Mouse (Mus musculus) hindbrain, embryonic 12.5 days (tissue): ENCODE results near the gene G3bp1. TPM values are rescaled to one million over a fixed set of nuclear protein-coding genes. Genes with fewer than 3 reads are reported as not detected.

Source experiments
- ATAC-seq: fragments of 200-750 bp; cut with Nextera tagmentation; 2 replicates; pipeline ENCODE4 v1.8.0; 2017; ENCODE audit warnings: moderate TSS enrichment; ENCODE audit not compliant: low FRiP score
- H3K27ac ChIP-seq: fragments of 300-500 bp; sonication (generic); 2 replicates; pipeline ENCODE4 v1.5.1; 2016; ENCODE audit warnings: mild to moderate bottlenecking
- H3K27me3 ChIP-seq: fragments of 300-500 bp; sonication (generic); 2 replicates; pipeline ENCODE4 v1.6.1; 2016; ENCODE audit warnings: mild to moderate bottlenecking
- H3K36me3 ChIP-seq: fragments of 300-500 bp; sonication (generic); 2 replicates; pipeline ENCODE4 v1.6.1; 2016; ENCODE audit warnings: mild to moderate bottlenecking
- H3K4me1 ChIP-seq: fragments of 300-500 bp; sonication (generic); 2 replicates; pipeline ENCODE4 v1.6.1; 2016
- H3K4me2 ChIP-seq: fragments of 300-500 bp; sonication (generic); replicated peaks from 2 replicates; pipeline ENCODE4 v1.6.1; 2016; ENCODE audit warnings: mild to moderate bottlenecking
- H3K4me3 ChIP-seq: fragments of 300-500 bp; sonication (generic); 2 replicates; pipeline ENCODE4 v1.5.1; 2016; ENCODE audit warnings: mild to moderate bottlenecking
- H3K9ac ChIP-seq: fragments of 300-500 bp; sonication (generic); 2 replicates; pipeline ENCODE4 v1.6.1; 2016; ENCODE audit warnings: mild to moderate bottlenecking, moderate library complexity
- H3K9me3 ChIP-seq: fragments of 300-500 bp; sonication (generic); replicated peaks from 2 replicates; pipeline ENCODE4 v1.6.1; 2016; ENCODE audit warnings: mild to moderate bottlenecking
- WGBS: fragments of 180-500 bp; shearing (Covaris S2); methylation state at CpG from one replicate; pipeline ENCODE4 v1.1.7; 2016; 5-methylcytosine and 5-hydroxymethylcytosine counted together
- polyA plus RNA-seq: library from polyadenylated mRNA; unstranded; fragments of >200 nt; fragmentation: Nextera tagmentation; extraction: Ambion mirVana; gene quantifications from 2 replicates; pipeline ENCODE4 v1.2.1, GENCODE M21; 2016

G3bp1 gene
- polyA plus RNA-seq, 1 experiment from 2014 or later, result 184 TPM

DNA sequence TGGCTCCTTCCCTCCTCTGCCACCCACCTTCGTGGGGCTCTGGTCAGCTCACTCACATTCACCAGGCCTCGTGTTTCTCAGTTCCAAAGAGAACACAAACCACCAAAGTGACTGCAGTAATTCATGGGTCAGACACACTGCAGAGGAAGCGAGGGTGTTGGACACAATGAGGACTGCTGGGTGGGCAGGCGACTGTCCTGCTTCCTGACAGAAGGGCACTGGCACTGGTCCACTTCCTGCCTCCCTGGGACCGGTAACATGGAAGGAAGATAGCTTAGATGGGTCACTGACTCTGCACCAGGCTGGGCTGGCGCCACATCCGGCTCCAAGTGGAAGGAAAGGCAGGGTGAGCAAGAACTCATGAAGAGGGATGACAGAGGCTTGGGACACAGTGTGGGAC is 20.0 kb upstream of the G3bp1 start:
- Histone ChIP-seq H3K4me3 (no peak overlapping the region), H3K4me1 (no peaks in the 10 kb centered on the region), H3K4me2 (no peak overlapping the region), H3K9me3 (no peaks in the 10 kb centered on the region), H3K27ac (no peak overlapping the region), H3K27me3 (no peaks in the 10 kb centered on the region), H3K9ac (no peak overlapping the region), H3K36me3 (peaks cover 29% of the 10 kb centered on the region)
- no peak for ATAC-seq
- 84% methylated on average over 7 of the region's 7 CpGs for WGBS

DNA sequence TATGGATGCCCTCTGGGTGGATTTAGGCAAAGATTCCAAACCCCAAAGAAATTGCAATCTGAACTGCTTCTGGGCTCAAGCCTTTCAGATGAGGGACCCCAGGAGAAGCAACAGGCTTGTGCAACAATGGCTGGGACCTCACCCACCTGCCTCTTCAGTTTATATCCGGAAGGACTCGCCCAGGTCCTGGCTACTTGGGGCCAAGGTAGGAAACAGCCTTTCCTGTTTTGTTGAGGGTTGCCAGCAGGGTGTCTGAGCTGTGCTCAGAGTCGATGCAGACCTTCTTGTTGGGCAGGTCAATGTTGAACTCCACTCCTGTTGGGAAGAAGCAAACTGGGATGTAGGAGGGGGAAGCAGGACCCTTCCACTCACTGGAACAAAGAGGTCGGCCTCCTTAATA is 19.2 kb upstream of the G3bp1 start:
- Histone ChIP-seq H3K4me3 (no peak overlapping the region), H3K9ac (no peak overlapping the region), H3K27ac (no peak overlapping the region), H3K27me3 (no peaks in the 10 kb centered on the region), H3K4me2 (no peak overlapping the region), H3K9me3 (no peaks in the 10 kb centered on the region), H3K4me1 (no peaks in the 10 kb centered on the region), H3K36me3 (peaks cover 29% of the 10 kb centered on the region)
- 72% methylated on average over 4 of the region's 4 CpGs for WGBS
- ATAC-seq, result no peak

DNA sequence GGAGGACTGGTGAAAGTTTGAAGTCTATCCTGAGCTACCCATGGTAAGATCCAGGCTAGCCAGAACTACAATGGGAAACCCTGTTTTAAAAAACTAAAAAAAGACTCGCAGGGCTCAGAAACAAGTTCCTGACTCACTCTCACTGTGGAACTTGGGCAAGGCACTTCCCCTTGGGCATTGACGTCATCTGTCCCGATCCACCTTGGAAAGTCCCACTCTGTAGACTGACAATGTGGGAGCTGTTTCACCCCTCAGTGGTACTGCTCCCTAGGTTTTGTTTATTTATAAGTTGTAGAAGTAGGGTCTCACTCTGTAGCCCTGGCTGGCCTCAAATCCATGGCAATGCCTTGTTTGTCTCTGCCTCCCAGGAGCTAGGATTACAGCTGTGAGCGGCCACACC is 15.8 kb upstream of the G3bp1 start:
- peaks cover 28% of the 10 kb centered on the region; the same call in 1 of the 2 replicates for H3K36me3 ChIP-seq

DNA sequence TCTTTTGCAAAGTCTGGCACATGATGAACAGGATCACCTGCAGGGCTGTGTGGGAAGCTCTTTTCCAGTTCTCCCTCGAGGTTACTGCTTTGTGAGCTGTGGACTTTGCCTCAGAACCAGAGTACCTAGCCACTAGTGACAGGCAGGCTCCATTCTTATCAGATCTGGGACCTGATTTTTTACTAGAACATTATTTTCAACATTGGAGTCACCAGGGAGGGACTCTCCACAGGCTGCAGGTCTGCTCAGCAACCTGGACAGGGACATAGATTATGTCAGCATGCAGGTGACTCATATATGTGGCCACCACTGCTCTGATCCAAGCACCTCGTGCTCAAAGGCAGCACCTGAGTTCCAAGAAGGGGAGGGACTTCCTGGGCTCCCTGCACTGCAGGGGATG is 14.3 kb upstream of the G3bp1 start:
- WGBS, result 87% methylated on average over 2 of the region's 2 CpGs
- H3K9ac ChIP-seq, result no peak overlapping the region
- peaks cover 13% of the 10 kb centered on the region; the same call in 1 of the 2 replicates for H3K36me3 ChIP-seq

More for the DNA sequence above, 15.8 kb upstream of the G3bp1 start:
- 96% methylated on average over 4 of the region's 4 CpGs for WGBS
- Histone ChIP-seq H3K4me1 (no peaks in the 10 kb centered on the region; the same call in 1 of the 2 replicates), H3K4me3 (no peak overlapping the region), H3K4me2 (no peak overlapping the region), H3K27me3 (no peaks in the 10 kb centered on the region), H3K9me3 (no peaks in the 10 kb centered on the region), H3K27ac (no peak overlapping the region), H3K9ac (no peak overlapping the region)
- no peak for ATAC-seq

DNA sequence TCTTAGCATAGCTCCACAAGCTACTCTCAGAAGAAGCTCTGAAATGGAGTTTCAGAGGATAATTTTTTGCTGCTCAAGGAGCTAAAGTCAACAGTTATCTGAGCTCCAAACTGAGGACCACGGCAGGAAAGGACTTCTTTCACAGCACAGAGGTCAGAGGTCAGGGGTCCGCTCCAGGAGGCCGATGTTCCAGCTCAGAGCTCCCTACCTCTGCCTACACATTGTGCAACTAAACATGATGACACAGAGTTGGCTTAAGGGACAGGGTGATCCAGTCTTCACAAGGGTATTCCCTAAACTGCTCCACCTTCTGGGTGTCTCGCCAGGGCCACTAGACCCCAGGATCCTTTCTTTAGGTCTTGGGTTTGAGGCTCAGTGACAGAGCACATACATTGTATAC is 11.0 kb upstream of the G3bp1 start:
- no peak for ATAC-seq
- 46% methylated on average over 4 of the region's 4 CpGs for WGBS

More for the DNA sequence above, 14.3 kb upstream of the G3bp1 start:
- H3K4me3 ChIP-seq, result no peak overlapping the region
- H3K4me1 ChIP-seq, result peaks cover 7% of the 10 kb centered on the region
- H3K4me2 ChIP-seq, result no peak overlapping the region
- H3K27me3 ChIP-seq, result no peaks in the 10 kb centered on the region
- ATAC-seq, result no peak
- no peak overlapping the region for H3K27ac ChIP-seq
- no peaks in the 10 kb centered on the region for H3K9me3 ChIP-seq

DNA sequence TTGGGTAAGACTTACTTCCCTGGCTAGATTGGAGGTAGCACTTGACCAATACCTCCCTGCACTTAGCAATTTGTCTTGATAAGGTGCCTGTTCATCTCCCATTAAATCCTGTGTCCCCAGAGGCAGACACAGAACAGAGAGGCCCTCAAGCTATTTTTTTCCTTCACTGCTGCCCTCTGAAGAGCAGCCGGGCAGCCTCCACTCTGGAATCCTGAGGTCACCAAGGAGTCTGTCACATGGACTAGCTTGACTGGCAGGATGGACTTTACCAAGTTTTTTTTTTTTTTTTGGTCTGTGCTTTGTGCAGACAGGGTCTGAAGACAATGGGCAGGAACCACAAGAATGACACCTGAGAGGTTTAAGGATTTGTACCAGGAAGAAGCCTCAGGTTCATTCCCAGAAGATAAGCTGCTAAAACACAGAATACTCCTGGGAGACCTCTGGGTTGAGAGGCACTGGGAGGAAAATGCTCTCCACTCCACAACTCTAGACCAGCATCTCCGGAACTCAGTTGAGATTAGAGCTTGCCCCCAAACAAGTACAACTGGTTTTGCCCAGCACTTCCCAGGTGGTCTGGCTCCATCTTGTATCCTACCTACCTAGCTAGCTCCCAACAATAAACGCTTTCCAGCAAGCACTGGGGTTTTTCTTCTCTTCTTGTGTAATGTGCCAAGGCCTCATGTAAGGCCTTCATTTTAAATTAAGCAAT is 9.5 kb upstream of the G3bp1 start:
- Histone ChIP-seq H3K36me3 (no peaks in the 10 kb centered on the region), H3K27ac (no peak overlapping the region), H3K9me3 (no peaks in the 10 kb centered on the region), H3K4me2 (peak overlapping the region; percentile 91), H3K27me3 (no peaks in the 10 kb centered on the region), H3K4me3 (peak overlapping the region; percentile 71), H3K9ac (peak overlapping the region; percentile 71; the same call in 1 of the 2 replicates), H3K4me1 (peaks cover 17% of the 10 kb centered on the region)
- 30% methylated on average over 3 of the region's 3 CpGs for WGBS
- ATAC-seq, result no peak

More for the DNA sequence above, 11.0 kb upstream of the G3bp1 start:
- no peaks in the 10 kb centered on the region for H3K27me3 ChIP-seq
- H3K9ac ChIP-seq, result no peak overlapping the region
- peaks cover 17% of the 10 kb centered on the region for H3K4me1 ChIP-seq
- H3K36me3 ChIP-seq, result 0 out of 2 replicates have a peak, but pooled peaks cover 4% of the 10 kb centered on the region
- no peak overlapping the region for H3K4me3 ChIP-seq
- no peak overlapping the region for H3K4me2 ChIP-seq
- no peaks in the 10 kb centered on the region for H3K9me3 ChIP-seq
- no peak overlapping the region for H3K27ac ChIP-seq

DNA sequence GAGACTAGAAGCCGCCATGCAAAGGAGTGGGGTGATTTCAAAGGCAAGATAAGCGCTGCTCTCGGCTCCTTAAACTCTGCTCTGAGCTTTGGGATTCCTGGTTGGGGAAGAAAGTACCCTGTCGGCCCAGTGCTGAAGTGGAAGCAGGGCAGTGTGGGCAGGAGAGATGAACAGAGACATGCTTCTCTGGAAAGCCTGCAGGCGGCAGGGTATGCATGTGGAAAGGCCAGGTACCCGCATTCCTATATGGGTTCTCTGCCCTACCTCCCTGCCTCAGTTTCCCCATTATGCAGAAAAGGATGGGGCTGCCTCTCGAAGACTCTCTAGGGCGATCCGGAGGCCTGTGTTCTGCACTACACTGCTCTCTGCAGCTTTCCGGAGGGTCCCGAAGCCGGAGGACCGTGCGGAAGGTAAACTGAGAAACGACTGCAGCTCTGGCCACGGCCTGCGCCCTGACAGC is 8.9 kb upstream of the G3bp1 start:
- no peaks in the 10 kb centered on the region for H3K9me3 ChIP-seq
- ATAC-seq, result peak; percentile 78
- peak overlapping the region; percentile 91 for H3K4me2 ChIP-seq
- under 1% methylated on average over 17 of the region's 17 CpGs for WGBS
- peak overlapping the region; percentile 71 for H3K4me3 ChIP-seq
- peak overlapping the region; percentile 71 for H3K9ac ChIP-seq
- H3K36me3 ChIP-seq, result no peaks in the 10 kb centered on the region
- H3K27ac ChIP-seq, result peak overlapping the region; percentile 58; the same call in 1 of the 2 replicates
- no peaks in the 10 kb centered on the region for H3K27me3 ChIP-seq
- peaks cover 17% of the 10 kb centered on the region for H3K4me1 ChIP-seq

DNA sequence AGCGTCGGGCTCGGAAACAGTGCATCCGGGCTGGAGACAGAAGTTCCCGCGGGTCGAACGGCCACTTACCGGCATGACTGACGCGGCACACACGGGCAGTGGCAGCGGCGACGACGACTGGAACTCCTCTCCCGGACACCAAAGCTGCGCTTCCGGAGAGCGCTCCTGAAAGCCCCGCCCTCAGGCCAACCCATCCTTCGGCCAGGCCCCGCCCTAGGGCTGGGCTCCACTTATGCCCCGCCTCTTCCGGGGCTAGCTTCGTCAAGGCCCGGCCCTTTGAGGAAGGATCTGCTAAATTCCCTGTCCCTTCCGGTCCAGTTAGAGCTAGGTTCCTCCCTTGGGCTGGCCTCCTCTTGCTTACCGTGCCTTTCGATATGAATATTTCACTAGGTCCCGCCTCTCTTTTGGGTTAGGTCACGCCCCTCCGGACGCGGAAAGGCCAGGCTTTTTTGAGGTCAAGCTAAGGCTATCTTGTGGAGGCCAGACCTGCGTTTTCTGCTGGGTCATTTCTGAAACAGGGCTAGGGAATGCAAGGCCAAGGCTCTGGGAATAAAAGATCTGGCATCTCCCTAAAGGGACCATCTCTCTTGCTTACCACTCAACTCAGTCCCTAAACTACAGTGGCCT is 8.4 kb upstream of the G3bp1 start, which contains the start of gene Atox1:
Gene Atox1, minus strand, starts transcription at position 221 of the 627 bp plus-strand sequence.
- ATAC-seq, result peak; percentile 96
- Histone ChIP-seq H3K27me3 (no peaks in the 10 kb centered on the region), H3K9ac (peak within 1 kb of the TSS; percentile 71), H3K27ac (peak within 1 kb of the TSS; percentile 70), H3K4me2 (peak within 1 kb of the TSS; percentile 91), H3K9me3 (no peaks in the 10 kb centered on the region), H3K36me3 (no peaks in the 10 kb centered on the region), H3K4me3 (peak within 1 kb of the TSS; percentile 71), H3K4me1 (peaks cover 17% of the 10 kb centered on the region)
- WGBS, result under 1% methylated on average over 36 of the region's 36 CpGs

DNA sequence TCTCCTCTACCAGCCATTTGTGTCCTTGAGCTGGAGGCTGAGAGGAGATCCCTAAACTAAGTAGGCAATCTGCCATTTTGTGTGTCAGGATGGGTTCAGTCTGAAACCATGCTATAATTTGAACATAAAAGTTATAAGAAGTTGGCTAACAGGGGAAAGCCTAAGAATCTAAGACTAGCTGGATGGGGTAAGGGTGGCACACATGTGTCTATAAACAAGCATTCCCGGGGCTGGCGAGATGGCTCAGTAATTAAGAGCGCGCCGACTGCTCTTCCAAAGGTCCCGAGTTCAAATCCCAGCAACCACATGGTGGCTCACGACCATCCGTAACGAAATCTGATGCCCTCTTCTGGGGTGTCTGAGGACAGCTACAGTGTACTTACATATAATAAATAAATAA is 7.3 kb upstream of the G3bp1 start:
- H3K9me3 ChIP-seq, result no peaks in the 10 kb centered on the region
- no peak overlapping the region for H3K4me2 ChIP-seq
- H3K4me1 ChIP-seq, result peaks cover 17% of the 10 kb centered on the region
- H3K27me3 ChIP-seq, result no peaks in the 10 kb centered on the region
- H3K27ac ChIP-seq, result no peak overlapping the region
- H3K9ac ChIP-seq, result no peak overlapping the region
- 92% methylated on average over 9 of the region's 9 CpGs for WGBS
- no peaks in the 10 kb centered on the region for H3K36me3 ChIP-seq
- no peak overlapping the region for H3K4me3 ChIP-seq
- no peak for ATAC-seq

DNA sequence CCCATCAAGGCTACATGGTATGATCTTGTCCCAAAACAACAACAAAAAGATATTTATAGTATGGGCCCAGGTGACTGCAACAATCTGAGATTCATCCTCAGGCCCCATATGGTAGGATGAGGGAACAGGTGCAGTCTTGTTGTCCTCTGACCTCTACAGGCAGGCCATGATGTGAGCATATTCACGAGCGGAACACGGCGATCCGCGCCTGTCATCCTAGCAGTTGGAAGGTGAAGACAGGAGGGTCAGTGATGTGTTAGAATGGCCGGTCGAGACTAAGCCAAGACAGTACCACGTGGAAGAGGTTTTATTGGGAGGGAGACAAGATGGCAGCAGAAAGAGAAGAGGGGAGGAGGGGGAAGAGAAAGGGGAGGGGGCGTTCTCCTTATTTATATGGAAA is 4.8 kb upstream of the G3bp1 start:
- ATAC-seq, result no peak
- Histone ChIP-seq H3K9ac (no peak overlapping the region), H3K9me3 (no peaks in the 10 kb centered on the region), H3K4me1 (peaks cover 19% of the 10 kb centered on the region), H3K4me3 (no peak overlapping the region), H3K4me2 (no peak overlapping the region), H3K36me3 (no peaks in the 10 kb centered on the region), H3K27me3 (no peaks in the 10 kb centered on the region), H3K27ac (no peak overlapping the region)
- 85% methylated on average over 10 of the region's 10 CpGs for WGBS

DNA sequence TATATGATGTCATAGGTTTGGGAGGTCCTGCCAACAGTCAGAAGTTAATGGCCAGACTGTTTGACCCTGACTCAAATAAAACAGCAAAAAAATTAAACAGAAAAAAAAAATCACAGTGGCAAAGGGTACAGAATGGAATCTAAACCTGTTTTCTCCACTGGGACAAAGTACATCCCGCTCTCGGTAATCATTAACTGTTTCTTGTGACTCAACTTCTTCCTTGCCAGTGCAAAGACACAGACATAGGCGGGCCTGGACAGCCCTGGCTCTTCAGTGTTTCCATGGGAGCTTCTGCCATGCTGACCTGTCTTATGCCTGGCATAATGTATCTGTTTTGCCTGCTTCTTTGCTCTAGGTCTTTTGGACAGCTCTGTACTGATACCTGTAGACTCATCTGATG is 4.3 kb upstream of the G3bp1 start:
- no peaks in the 10 kb centered on the region for H3K9me3 ChIP-seq
- H3K9ac ChIP-seq, result no peak overlapping the region
- H3K4me1 ChIP-seq, result peaks cover 14% of the 10 kb centered on the region
- no peak overlapping the region for H3K27ac ChIP-seq
- ATAC-seq, result no peak
- H3K4me3 ChIP-seq, result no peak overlapping the region
- H3K36me3 ChIP-seq, result no peaks in the 10 kb centered on the region
- H3K4me2 ChIP-seq, result no peak overlapping the region
- 79% methylated on average over 3 of the region's 3 CpGs for WGBS
- no peaks in the 10 kb centered on the region for H3K27me3 ChIP-seq

DNA sequence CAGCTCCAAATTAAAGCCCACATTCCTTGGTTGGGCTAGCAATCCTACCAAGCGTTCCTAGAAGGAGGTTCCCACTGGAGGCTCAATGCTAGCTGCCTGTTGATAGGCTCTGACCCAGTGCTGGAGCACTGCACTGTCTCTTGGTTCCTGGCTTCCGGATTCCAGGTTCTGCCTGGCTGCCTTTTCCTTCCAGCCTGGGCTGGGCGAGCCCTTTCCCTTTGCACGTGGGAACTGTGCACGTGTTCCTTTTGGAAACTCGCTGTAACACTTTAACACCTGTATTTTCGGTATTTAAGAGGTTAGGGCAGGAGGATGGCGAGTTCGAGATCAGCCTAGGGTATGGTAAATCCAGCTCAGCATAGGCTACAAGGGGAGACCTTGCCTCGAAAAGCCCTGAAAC is 1.5 kb upstream of the G3bp1 start:
- no peaks in the 10 kb centered on the region for H3K9me3 ChIP-seq
- ATAC-seq, result no peak
- H3K36me3 ChIP-seq, result no peaks in the 10 kb centered on the region; the same call in 1 of the 2 replicates
- peak overlapping the region; percentile 92 for H3K27ac ChIP-seq
- peak overlapping the region; percentile 82 for H3K9ac ChIP-seq
- H3K4me2 ChIP-seq, result peak overlapping the region; percentile 71
- H3K4me1 ChIP-seq, result peaks cover 18% of the 10 kb centered on the region
- no peaks in the 10 kb centered on the region for H3K27me3 ChIP-seq
- peak overlapping the region; percentile 99; the same call in 1 of the 2 replicates for H3K4me3 ChIP-seq
- WGBS, result 73% methylated on average over 10 of the region's 10 CpGs
